Mouse (Mus musculus) retina, adult 2 months (tissue): ENCODE measurements around the gene Xpo6.

Source experiments
- DNase-seq: peaks from one replicate; pipeline ENCODE4 v3.0.0-alpha.2; 2012; ENCODE audit warnings: low read depth, low spot score

Gene Xpo6

DNA sequence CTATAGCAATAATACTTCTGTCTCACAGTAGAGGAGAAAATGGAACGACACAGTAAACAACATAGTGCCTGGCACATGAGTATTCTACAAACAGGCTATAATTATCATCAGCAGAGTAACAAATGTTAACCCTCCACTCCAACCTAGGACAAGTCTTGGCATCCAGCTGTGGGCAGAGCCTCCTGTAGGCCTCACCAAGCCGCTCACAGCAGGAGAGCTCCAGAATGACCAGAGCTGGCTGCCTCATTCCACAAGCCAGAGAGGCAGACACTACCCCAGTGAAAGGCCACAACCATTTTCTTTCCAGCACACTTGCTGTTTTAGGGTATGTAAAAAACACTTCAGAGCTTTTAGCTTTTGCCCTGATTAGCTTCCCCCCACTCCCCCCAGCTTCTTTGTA lies 72.6 kb downstream of the Xpo6 start:
- DNase-seq = no peak

DNA sequence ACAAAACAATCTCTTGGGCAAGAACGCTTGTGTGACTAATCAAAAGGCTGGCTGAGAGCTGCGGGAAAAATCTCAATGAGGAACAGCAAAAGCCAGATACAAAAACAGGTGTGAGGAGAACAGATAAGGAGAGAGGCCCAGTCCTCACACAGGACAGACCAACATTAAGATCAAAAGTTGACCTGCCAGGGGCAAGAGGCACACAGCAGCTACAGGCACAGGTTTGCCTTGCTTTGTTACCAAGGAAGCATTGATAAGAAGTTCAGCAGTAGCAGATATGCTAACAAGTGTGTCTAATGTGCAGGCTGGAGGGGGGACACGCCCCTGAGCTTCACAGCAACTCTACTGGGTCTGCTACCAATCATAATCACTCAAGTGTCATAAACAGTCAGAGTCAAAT lies 73.8 kb downstream of the Xpo6 start:
- no peak for DNase-seq

DNA sequence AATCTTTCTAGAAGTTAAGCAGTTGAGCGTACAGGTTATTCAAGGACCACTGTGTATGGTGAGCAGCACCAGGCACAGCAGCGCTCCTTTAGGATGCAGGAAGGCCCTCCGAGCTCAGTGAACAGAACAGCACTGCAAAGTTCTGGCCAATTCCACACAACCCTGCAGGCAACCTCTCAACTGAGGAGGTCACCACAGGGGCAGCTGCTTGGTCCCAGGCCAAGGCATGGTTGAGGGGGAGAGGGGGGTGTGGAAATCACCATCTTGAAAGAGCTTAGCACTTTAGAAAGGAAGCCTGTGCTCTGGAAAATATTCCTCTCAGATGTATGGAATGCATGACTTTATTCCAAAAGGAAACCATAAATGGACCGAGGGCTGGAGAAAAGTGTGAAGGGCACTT lies 78.8 kb downstream of the Xpo6 start:
- DNase-seq = no peak

DNA sequence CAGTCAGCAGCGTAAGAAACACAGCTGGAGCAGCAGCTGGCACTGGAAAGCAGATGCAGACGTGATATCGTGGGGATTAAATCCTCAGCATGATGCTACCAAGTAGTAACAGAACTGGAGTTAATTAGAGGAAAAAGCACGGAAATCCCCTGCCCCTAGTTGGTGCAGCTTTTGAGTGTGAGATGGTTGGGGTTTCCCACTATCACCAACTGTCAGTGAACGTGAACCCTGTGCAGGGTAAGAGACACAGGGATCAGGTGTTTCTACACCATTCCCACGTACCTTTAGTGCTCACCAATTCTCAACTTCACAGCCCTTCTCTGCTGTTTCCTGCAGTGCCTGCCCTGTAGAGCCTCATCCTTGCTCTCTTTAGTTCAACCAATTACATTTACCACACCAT lies 80.5 kb downstream of the Xpo6 start:
- DNase-seq = no peak

DNA sequence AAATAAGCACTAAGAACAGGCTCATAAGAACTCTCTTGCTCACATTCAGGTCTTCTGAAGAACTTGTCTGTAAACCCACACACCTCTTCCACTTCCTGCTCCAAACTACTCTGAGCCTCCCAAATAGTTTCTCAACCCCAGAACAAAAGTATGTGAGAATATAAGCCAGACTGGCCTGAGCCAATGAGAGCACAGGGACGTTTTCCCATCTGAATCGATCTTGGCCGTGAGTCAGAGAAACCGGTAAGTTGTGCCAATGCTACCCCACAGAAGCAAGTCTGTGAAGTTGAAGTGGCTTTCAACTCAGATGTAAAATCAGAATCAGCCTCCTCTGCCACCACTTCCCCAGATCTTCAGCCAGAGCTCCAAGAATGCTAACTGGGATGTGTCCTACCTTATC lies 87.0 kb downstream of the Xpo6 start:
- no peak for DNase-seq

DNA sequence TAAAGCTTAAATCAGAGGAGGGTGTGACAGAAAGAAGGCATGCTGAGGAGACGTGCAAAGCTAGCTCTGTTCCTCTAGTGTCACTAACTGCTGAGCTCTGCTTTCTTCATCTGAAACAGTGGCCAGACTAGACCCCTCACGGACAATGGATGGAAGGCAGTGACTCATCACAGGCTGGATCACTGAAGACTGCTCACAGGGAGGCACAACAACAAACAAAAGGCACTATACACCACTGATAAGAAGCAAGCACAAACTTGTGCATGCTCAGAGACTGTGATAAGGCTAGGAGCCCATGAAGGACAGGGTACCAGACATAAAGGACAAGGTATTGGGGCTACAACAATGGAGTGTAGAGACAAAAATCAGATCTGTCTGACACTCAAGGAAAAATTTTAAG lies 89.1 kb downstream of the Xpo6 start:
- no peak for DNase-seq

DNA sequence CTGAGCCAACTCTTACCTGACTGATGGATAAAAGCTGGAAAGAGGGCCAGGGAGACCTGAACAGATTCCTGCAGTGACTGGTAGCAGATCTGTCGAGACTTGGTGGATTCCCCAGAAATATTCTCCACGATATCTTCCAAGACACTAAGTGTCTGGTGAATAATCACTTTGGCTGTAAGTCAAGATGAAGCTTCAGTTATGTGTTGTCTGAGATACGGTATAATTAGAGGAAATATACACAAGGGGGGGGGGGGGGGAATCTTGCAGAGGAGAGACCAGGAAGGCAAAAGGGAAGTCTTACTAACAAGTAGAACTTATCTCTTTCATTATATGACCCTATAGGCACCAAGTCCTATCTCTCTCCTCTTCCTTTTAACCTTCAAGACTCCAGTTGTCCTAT lies 90.4 kb downstream of the Xpo6 start:
- no peak for DNase-seq

DNA sequence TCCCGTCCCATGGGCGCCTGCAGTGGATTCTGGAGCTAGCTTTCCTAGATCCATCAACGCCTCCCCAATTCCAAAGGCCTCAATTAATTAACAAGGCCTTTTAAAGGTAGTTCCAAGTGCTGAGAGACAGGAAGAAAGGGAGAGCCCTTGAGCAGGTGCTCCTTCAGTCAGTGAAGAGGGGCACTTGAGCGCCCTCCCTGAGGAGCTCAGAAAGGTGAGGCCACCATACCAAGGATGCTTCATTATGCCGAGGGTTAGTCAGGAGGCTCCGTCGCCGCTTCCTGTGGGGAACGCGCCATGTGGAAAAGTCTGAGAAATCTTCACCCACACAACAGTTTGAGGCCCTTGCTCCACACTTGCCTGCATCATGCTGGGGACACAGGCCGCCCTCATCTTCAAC lies 99.9 kb downstream of the Xpo6 start:
- no peak for DNase-seq

DNA sequence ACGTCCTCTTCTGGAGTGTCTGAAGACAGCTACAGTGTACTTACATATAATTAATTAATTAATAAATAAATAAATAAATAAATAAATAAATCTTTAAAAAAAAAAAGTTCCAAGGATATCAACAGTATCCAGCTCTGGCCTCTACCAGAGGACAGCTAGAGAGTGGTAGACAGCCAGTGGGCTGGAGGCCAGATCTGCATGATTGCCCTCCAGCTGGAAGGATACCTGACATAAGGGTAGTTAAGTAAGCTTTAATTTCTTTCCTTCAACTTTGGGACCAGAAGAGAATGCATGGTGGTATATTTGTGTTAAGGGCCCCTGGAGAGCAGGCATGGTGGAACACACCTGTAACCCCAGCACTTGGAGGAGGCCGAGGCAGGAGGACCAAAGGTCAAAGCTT lies 100.5 kb downstream of the Xpo6 start:
- DNase-seq = no peak

DNA sequence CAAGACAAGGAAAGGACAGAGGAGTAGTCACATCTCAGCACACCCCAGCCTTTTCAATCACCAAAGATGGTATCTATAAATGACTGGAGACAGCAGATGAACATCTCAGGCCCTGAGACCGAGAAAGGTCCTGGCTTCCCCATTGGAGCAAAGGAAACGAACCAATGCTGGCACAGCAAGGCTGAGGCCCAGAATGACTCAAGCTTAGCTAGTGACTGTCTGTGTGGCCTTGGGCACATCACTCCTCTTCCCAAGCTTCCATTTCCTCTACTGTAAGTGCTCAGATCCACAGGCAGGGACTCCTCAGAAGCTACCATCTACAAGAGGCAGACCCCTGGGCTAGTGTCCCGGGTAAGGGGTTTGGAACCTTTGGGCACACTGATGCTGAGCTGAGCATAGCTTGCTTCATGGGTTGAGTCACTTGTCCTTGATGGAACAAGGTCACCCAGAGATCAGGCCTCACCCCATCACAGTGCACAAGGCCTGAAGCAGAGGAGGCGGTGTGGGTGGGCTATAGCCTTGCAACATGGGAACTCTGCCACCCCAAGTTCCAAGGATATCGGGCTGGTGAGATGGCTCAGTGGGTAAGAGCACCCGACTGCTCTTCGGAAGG lies 101.0 kb downstream of the Xpo6 start:
- no peak for DNase-seq

DNA sequence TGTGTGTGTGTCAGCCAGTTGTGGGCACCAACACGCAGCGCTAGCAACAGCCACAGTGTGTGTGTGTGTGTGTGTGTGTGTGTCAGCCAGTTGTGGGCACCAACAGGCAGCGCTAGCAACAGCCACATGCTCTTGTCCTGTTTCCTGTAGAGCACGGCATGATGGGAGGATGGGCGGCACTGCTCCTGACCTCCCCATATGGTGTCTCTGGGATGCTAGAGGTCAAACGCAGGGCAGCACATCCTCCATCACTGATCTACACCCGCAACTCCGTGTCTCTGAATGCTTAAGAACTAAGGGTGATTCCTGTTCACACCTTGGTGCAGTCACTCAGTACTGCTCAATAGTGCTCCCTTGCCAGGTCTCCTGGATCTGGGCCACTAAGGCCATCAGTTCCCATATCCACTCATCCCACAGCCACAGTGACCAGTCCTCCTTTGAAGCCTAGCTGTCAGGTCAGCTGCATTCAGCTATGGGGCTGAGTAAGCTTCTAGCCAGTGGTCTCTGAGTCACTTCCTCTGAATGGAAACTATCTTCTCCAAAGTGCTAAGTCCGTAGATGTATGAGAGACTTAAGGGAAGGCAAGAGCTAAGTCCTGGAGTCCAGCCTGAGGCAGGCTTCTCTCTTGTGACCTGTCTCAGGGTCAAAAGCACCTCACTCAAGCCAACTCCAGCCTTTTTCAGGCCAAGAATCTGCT lies 102.9 kb downstream of the Xpo6 start:
- no peak for DNase-seq

DNA sequence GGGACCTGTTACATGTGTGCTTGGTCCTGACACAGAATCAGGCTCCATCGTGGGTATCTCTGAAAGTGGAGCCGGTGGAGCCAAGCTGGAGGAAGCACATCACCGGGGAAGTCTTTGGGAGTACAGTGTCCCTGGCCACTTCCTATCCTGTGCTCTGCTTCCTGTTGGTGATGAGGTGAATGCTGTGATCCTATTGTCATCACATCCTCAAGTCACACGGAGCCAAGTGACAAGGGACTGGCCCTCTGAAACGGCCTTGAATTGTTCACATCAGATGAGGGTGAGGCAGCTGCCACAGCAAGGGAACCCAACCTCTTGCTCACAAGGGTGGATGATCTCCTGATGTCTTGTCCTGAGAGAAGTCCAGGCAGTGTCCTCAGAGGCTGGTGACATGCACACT lies 103.7 kb downstream of the Xpo6 start:
- DNase-seq = no peak

DNA sequence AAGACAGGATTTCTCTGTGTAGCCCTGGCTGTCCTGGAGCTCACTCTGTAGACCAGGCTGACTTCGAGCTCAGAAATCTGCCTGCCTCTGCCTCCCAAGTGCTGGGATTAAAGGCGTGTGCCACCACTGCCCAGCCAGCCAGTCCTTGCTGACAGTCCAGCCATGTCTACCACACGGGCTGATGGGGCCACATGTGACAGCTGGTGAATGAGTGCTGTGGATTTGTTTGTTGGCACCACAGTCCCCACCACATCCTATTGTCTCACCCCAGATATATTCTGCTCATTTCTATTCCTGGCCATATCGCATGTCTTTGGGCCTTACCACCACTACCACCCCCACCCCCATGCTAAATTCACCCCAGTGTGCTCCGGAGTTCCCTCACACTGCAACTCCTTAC lies 105.6 kb downstream of the Xpo6 start:
- no peak for DNase-seq

DNA sequence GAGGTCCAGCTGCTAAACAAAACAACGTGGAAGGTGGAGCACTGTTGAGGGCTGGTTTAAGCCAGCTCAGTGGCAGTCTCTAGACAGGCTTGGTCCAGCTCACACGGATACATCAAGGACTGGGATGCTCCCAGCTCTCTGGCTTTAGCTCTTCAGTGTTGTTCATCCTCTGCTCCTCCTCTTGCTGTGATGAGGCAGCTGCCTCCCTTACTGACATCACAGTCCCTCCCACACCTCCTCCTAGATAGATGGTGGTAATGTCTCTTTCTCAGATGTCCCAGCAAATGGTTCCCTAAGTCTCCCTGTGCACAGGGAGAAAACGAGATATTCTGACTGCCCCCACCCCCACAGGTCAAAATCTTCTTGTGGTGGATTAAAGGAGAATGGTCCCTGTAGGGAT lies 107.1 kb downstream of the Xpo6 start:
- DNase-seq = no peak

DNA sequence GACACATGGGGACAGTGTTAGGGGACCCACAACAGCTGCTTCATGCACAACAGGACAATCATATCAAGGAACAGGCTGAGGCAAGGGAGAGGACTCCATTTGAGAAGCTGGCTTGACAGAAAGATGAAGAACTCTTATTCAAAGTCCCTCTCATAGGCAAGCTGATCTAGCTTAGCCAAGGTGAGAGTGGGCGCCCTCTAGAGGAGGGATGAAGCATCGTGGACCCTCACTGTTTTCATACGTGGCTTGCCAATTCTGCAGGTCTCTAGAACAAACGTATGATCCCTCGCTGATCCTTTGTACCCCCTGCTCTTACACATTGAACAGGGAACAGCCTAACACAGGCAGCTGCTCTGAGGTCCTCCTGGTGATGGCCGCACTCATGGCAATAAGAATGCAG lies 110.5 kb downstream of the Xpo6 start:
- DNase-seq = peak; percentile 46

DNA sequence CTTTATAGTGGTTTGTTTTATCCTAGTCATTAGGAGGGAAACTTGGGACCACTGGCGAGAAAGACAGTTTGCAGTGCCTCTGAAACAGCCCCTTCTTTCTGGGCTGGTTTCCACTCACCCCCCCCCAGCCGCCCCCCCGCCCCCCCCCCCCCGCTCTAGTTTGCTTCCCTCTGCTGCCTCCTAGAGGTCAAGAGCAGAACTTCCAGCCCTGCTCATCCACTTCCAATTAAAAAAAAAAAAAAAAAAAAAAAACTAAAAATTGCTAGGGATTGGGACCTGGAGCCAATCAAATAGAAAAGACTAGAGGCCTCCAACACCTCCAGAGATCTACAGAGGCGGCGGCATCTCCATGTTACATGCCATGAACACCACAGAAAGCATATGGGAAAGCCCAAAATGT lies 112.1 kb downstream of the Xpo6 start:
- DNase-seq = no peak

DNA sequence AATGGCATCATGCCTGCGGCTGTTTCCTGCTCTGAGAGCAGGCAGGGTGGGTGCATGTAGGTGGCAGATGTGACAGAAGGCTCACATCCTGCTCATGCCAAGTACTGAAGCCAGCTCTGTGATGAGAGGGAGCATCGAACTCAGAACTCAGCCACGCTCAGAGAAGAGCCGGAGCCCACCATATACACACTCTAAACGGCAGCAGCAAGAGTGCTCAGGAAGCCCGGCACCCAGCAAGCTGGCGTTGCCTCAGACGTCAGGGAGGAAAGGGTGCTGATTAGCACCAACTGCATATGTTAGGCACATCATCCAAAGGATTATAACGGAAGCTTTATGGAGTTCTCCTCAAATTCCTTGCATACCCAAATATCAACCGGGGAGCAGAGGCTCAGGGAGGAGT lies 112.7 kb downstream of the Xpo6 start:
- no peak for DNase-seq

DNA sequence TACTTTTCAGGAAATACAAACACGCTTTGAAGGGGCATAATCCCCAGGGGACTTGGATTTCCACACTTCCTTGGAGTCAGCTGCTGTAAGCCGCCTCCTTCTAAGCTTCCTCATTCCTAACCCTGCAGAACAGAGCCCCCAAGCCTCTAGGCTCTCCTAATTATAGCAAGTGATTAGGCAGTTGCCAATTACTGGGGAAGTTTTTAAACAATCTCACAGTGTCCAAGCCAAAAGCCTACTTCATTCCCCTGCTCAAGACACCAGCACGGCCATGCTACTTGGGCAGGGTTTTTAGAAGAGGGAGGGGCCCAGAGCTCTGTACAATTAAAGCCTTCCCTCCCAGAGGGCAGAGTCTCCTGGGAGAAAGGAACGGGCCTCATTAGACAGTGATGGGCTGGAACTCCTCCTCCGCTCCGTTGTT lies 114.0 kb downstream of the Xpo6 start:
- no peak for DNase-seq

DNA sequence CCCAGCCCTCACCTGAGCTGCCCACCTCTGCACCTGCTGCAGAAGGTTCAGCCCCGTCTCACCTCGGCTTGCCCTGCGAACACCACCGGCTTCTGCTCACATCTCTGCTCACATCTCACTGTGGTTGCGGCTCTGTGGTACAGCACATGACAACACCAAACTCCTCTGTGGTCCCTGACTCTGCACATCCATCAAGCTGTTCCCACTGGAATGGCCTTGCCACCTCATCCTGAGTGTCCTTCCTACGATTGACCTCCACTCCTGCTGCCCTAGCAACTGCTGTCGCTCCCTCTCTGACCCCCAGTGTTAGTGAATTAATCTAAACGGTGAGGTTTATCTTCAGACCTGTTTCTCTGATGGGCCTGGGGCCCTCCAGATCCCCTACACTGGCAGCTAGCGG lies 115.1 kb downstream of the Xpo6 start:
- no peak for DNase-seq

DNA sequence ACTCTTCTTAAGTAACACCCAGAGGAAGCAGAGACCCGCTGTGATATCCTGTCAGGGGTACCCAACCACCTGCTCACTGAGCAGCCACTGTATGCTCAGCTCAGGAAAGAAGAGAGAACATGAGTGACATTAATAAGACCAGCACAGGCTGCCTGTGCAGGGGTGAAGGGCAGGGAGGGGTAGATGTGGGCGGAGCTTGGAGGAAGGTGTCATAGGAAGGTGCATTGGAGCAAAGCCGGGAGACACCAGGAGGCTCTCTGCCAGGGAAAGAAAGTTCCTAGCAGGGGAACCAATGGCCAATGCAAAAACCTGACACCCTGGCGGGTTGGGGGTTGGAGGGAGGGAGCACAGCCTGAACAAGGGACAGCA lies 116.3 kb downstream of the Xpo6 start:
- no peak for DNase-seq

DNA sequence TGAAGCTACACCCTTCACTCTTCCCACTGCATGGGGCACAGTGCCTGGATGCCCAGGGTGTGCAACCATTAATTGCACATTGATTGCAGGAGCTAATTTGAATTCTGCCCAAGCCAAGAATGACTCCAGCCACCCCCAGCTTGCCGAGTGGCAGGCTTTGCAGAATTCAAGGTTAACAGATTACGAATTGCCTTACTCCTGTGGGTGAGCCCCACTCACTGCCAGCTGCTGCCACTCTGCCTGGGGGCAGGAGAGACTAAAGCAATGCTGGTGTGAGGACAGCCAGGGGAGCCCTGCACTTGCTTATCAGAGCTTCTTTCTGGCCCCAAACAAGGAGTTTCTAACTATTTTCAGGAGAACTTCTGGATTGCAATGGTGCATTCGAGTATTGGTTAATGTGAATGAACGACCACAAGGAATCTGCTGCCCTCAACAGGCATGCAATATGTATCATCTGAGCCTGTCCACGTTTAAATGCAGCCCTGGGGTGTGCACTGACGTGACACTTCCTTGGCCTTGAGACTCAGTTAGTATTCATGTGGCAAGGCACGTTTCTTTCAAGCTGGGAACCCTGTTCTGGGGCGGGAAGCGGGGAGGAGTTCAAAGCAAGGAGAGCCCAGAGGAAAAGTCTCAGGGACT lies 116.8 kb downstream of the Xpo6 start:
- DNase-seq = no peak

DNA sequence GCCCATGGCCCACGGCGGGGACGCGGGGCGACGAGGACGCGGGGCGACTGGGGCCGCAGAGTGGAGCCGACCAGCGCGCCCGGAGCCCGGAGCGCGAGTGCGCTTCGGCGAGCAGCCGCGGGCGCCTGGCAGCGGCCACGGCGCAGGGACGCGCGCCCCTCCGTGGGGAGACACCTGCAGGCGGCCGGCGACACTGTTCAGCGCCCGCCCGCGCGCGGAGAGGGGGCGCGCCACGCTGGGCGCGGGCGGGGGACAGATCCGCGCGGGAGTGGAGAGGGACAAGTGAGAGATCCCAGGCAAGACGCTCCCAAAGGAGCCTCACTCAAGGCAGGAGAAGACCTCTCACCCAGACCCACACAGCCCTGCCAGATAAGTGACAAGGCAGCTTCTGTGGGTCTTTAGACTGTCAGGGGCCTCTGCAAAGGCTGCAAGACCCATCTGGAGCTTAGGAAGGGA lies 118.0 kb downstream of the Xpo6 start, which contains the start of gene Gsg1l:
Gsg1l (minus strand) TSS at position 126 of the 456 bp plus-strand sequence.
- DNase-seq = no peak

DNA sequence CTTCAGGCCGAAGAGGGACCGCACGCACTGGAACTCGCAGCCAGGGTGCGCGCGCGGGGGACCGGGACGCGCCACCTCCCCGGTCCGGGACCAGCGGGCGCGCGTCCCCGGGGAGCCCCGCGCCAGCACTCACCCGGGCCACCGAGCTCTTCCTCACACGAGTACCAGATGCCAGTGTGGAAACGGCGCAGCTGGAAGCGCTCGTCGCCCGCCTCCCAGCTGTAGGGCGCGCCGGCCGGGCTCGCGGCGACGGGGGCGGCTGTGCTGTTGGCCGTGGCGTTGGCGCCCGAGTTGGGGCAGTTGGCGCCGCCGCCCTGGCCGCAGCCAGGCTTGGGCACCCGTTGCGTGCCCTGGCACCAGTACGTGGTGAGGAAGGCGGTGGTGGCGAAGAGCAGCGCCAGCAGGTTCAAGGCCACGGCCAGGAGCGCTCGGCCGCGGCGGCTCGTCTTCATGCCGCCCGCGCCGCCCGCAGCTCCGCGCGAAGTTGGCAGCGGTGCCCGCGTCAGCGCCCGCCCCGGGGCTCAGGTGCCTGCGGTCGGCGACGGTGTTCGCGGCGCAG lies 118.5 kb downstream of the Xpo6 start:
- no peak for DNase-seq
